Mouse (Mus musculus) hindbrain, embryonic 16.5 days (tissue): ENCODE results near the gene E130114P18Rik. TPM values are rescaled to one million over a fixed set of nuclear protein-coding genes. Genes with fewer than 3 reads are reported as not detected.

Source experiments
- ATAC-seq: fragments of 200-750 bp; cut with Nextera tagmentation; 2 replicates; pipeline ENCODE4 v1.8.0; 2017; ENCODE audit warnings: moderate TSS enrichment, moderate library complexity
- H3K27ac ChIP-seq: fragments of 300-500 bp; sonication (generic); 2 replicates; pipeline ENCODE4 v1.5.1; 2014; ENCODE audit warnings: low read depth, mild to moderate bottlenecking, control low read depth, low read length, moderate library complexity
- H3K27me3 ChIP-seq: fragments of 300-500 bp; sonication (generic); replicated peaks from 2 replicates; pipeline ENCODE4 v1.6.1; 2014; ENCODE audit warnings: low read length; ENCODE audit not compliant: control insufficient read depth, insufficient read depth
- H3K36me3 ChIP-seq: fragments of 300-500 bp; sonication (generic); 2 replicates; pipeline ENCODE4 v1.6.1; 2014; ENCODE audit warnings: mild to moderate bottlenecking, low read length, moderate library complexity, mixed read lengths; ENCODE audit not compliant: control insufficient read depth, insufficient read depth
- H3K4me1 ChIP-seq: fragments of 300-500 bp; sonication (generic); 2 replicates; pipeline ENCODE4 v1.6.1; 2014; ENCODE audit warnings: low read depth, low read length; ENCODE audit not compliant: control insufficient read depth, insufficient read depth
- H3K4me2 ChIP-seq: fragments of 300-500 bp; sonication (generic); 2 replicates; pipeline ENCODE4 v1.6.1; 2014; ENCODE audit warnings: mild to moderate bottlenecking, low read length, control low read depth, moderate library complexity
- H3K4me3 ChIP-seq: fragments of 300-500 bp; sonication (generic); 2 replicates; pipeline ENCODE4 v1.5.1; 2014; ENCODE audit warnings: mild to moderate bottlenecking, low read length, control low read depth, moderate library complexity
- H3K9ac ChIP-seq: fragments of 300-500 bp; sonication (generic); 2 replicates; pipeline ENCODE4 v1.6.1; 2014; ENCODE audit warnings: low read depth, mild to moderate bottlenecking, control low read depth, low read length, moderate library complexity
- H3K9me3 ChIP-seq: fragments of 300-500 bp; sonication (generic); 2 replicates; pipeline ENCODE4 v1.6.1; 2014; ENCODE audit warnings: mild to moderate bottlenecking, low read length, moderate library complexity; ENCODE audit not compliant: control insufficient read depth
- WGBS: fragments of 180-500 bp; shearing (Covaris S2); extraction: QIAGEN DNeasy Blood & Tissue Kit; methylation state at CpG from one replicate; pipeline ENCODE4 v1.1.7; 2014; 5-methylcytosine and 5-hydroxymethylcytosine counted together
- polyA plus RNA-seq: library from polyadenylated mRNA; unstranded; fragments of >200 nt; fragmentation: Nextera tagmentation; extraction: Ambion mirVana; gene quantifications from 2 replicates; pipeline ENCODE4 v1.2.1, GENCODE M21; 2015

The E130114P18Rik gene
- polyA plus RNA-seq, 1 experiment from 2014 or later = 21.5 TPM

- H3K4me1 ChIP-seq = peaks cover 11% of the 10 kb centered on the region
- H3K4me2 ChIP-seq = peak overlapping the region; percentile 72
- no peak overlapping the region; the same call in 1 of the 2 replicates for H3K27ac ChIP-seq
- no peak for ATAC-seq
- no peak overlapping the region; the same call in 1 of the 2 replicates for H3K9ac ChIP-seq
- peaks cover 8% of the 10 kb centered on the region for H3K27me3 ChIP-seq
- no peaks in the 10 kb centered on the region for H3K9me3 ChIP-seq
- no peaks in the 10 kb centered on the region for H3K36me3 ChIP-seq
- WGBS = 27% methylated on average over 5 of the region's 5 CpGs
- H3K4me3 ChIP-seq = peak overlapping the region; percentile 41
Measured at GRCm38 (mm10) chr4:97752276-97753010, 25.4 kb downstream of the E130114P18Rik start.

- H3K36me3 ChIP-seq = no peaks in the 10 kb centered on the region
- no peaks in the 10 kb centered on the region for H3K9me3 ChIP-seq
- 2% methylated on average over 40 of the region's 40 CpGs for WGBS
- H3K4me2 ChIP-seq = peak overlapping the region; percentile 72
- peak overlapping the region; percentile 41 for H3K4me3 ChIP-seq
- peak; percentile 67 for ATAC-seq
- peaks cover 8% of the 10 kb centered on the region for H3K27me3 ChIP-seq
- H3K4me1 ChIP-seq = peaks cover 11% of the 10 kb centered on the region
- H3K27ac ChIP-seq = peak overlapping the region; percentile 74
- H3K9ac ChIP-seq = peak overlapping the region; percentile 63
Measured at GRCm38 (mm10) chr4:97751483-97752251, 26.2 kb downstream of the E130114P18Rik start.

DNA sequence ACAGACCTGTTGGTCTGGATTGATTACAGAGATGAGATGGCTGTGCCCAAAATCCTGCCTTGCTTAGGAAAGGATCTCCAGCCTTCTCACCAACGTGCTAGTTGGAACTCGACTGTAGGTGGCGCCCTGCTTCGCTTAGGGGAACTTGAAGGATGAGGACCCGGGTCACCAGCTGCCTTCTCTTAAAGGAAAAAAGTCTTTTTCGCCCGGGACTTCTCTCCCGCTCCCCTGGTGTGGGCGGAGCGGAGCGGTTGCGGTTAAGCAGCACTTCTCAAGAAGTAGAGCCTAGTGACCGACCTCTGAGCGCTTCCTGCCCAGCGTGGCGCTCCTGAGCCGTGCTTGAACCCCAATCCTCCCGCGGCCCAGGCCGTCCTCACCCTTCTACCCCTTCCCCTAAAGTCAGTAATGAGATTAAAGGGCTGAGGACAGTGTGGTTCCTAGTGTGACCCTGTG, 26.8 kb downstream of the E130114P18Rik start:
- under 1% methylated on average over 20 of the region's 20 CpGs for WGBS
- Histone ChIP-seq H3K4me2 (peak overlapping the region; percentile 72), H3K9ac (peak overlapping the region; percentile 63), H3K27me3 (peaks cover 8% of the 10 kb centered on the region), H3K9me3 (no peaks in the 10 kb centered on the region), H3K4me3 (peak overlapping the region; percentile 41), H3K36me3 (no peaks in the 10 kb centered on the region), H3K4me1 (peaks cover 11% of the 10 kb centered on the region), H3K27ac (peak overlapping the region; percentile 74)
- peak; percentile 79 for ATAC-seq

GRCm38 (mm10) chr4:97750401-97750800, 27.5 kb downstream of the E130114P18Rik start:
- Histone ChIP-seq H3K4me2 (no peak overlapping the region), H3K9me3 (no peaks in the 10 kb centered on the region), H3K4me3 (no peak overlapping the region), H3K4me1 (peaks cover 14% of the 10 kb centered on the region), H3K36me3 (no peaks in the 10 kb centered on the region), H3K9ac (no peak overlapping the region), H3K27ac (no peak overlapping the region), H3K27me3 (peaks cover 5% of the 10 kb centered on the region)
- ATAC-seq = no peak
- WGBS = 48% methylated on average over 4 of the region's 4 CpGs

DNA sequence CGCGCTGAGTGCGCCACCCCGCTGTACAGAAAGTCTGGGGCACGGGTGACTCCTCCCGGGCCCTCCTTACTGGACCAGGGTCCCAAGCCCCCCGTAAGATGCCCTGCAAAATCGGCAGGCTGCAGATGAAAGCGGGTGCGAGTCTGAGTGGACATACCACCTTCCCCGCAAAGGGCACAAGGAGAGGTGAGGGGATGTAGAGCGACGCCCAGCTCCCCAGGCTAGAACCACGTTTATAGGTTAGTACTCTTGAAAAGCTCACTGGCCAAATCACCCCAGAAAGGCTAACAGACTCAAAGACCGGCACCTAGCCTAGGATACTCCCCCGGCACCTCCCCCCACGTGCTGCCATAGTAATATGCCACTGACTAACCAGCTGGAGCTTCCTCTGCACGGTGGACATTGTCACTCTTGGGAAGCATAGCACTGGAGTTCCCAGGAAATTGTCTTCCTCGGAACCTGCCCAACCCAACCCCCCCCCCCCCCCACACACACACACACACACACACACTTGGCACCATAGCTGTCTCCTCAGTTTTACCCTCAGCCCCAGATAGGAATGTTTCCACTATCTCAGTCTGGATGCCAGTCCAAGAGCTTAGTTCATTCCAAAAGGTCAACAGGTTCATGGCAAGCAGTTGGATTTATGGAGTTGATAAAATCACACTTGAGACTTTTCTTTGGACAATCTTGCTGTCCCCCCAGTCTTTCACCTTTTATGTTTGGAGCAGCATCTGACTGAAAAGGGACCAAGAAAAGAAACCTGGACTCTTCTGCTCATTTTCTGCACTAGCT, 31.6 kb downstream of the E130114P18Rik start:
- peak overlapping the region; percentile 90 for H3K4me2 ChIP-seq
- H3K36me3 ChIP-seq = no peaks in the 10 kb centered on the region
- H3K27me3 ChIP-seq = peaks cover 2% of the 10 kb centered on the region
- peak overlapping the region; percentile 43 for H3K4me3 ChIP-seq
- ATAC-seq = peak; percentile 60
- H3K27ac ChIP-seq = no peak overlapping the region
- H3K9me3 ChIP-seq = no peaks in the 10 kb centered on the region
- H3K4me1 ChIP-seq = peaks cover 14% of the 10 kb centered on the region
- peak overlapping the region; percentile 62 for H3K9ac ChIP-seq
- WGBS = 10% methylated on average over 19 of the region's 19 CpGs

DNA sequence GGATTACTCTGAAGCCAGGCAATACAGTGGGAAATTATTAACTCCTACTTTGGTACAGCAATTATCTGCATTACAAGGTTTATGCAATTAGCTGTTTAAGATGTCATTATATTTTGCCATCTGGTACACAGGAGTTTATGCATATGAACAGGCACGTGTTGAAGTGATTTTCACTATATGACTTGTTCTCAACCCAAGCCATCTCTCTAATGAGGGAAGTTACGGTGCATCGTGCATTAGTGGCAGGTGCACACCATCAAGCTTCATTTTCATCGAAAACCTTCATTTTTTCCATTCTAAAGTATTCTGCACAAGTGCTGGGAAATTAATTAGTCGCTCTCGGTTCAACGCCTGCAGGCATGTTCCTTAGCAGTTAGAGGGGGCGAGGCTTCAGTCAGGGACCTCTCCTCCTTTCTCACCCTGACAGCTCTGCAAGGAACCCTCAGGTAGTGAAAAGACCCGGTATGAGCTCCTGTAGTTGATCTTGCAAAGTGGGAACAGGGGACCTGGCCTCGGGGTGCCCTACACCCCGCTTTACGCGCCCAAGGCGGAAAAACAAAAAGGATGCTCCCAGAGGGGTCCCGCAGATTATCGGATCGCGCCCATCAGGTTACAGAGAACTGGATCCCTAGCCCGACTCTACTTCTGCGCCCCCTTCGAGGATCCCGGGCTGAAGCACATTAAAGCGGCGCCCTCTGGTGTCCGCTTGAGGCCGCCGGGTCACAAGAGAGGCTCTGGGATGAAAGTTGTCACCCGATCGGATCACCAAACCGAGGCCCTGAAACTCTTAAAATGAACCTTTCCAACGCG, 32.4 kb downstream of the E130114P18Rik start:
- peaks cover 7% of the 10 kb centered on the region for H3K4me1 ChIP-seq
- H3K36me3 ChIP-seq = no peaks in the 10 kb centered on the region
- peak overlapping the region; percentile 43 for H3K4me3 ChIP-seq
- H3K9me3 ChIP-seq = no peaks in the 10 kb centered on the region
- 5% methylated on average over 32 of the region's 32 CpGs for WGBS
- H3K27ac ChIP-seq = no peak overlapping the region
- peak overlapping the region; percentile 65 for H3K9ac ChIP-seq
- H3K4me2 ChIP-seq = peak overlapping the region; percentile 90
- ATAC-seq = peak; percentile 90
- peaks cover 2% of the 10 kb centered on the region for H3K27me3 ChIP-seq

DNA sequence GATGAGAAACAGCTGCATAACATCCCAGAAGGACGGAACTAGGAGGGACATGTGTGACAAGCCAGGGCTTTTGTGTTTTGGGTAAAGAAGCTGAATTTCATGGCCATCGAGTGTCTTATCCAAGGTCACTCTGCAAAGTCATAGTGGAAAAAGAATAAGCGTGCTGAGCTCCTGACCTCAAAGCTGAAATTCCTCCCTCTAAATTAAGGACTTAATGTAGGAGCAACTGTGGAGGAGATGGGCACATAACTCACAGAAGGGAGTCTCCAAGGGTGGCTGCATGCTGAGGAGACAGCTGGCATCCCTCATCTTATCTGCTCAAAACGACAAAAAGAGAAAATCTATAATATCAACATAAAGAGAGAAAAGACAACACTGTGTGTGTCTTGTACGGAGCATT, 33.9 kb downstream of the E130114P18Rik start:
- Histone ChIP-seq H3K27me3 (peaks cover 2% of the 10 kb centered on the region; the same call in 1 of the 2 replicates), H3K36me3 (no peaks in the 10 kb centered on the region), H3K27ac (no peak overlapping the region), H3K4me3 (no peak overlapping the region), H3K4me1 (peaks cover 7% of the 10 kb centered on the region), H3K4me2 (no peak overlapping the region), H3K9ac (no peak overlapping the region), H3K9me3 (no peaks in the 10 kb centered on the region)
- ATAC-seq = no peak
- WGBS = 66% methylated on average over 5 of the region's 5 CpGs

DNA sequence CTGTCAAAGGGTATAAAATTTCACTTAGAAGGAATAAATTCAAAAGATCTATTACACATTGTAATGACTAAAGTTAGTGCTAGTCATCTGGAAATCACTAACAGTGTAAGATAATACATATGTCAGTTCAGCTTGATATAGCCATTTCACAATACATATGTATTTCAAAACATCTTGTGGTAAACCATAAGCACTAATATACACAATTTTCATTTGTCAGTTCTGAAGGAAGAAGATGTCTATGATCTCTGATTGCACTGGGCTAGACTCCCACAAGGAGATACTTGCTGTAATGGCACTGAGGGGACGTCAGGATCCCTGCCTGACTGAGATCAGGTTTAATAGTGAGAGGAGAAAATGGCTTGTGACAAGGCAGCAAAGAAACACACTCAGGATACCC, 44.5 kb downstream of the E130114P18Rik start:
- WGBS = 45% methylated on average over 1 of the region's 1 CpGs
- no peak overlapping the region for H3K4me3 ChIP-seq
- H3K4me1 ChIP-seq = no peaks in the 10 kb centered on the region
- H3K4me2 ChIP-seq = no peak overlapping the region
- H3K27ac ChIP-seq = no peak overlapping the region
- H3K9me3 ChIP-seq = no peaks in the 10 kb centered on the region
- no peaks in the 10 kb centered on the region for H3K36me3 ChIP-seq
- H3K27me3 ChIP-seq = no peaks in the 10 kb centered on the region
- no peak for ATAC-seq
- H3K9ac ChIP-seq = no peak overlapping the region
